Mouse (Mus musculus) liver, embryonic 12.5 days (tissue): ENCODE measurements around the gene Col16a1. TPM values are rescaled to one million over a fixed set of nuclear protein-coding genes. Genes with fewer than 3 reads are reported as not detected.

ENCODE experiments used
- ATAC-seq: fragments of 200-750 bp; cut with Nextera tagmentation; 2 replicates; pipeline ENCODE4 v1.8.0; 2017; ENCODE audit warnings: moderate number of reproducible peaks, mild to moderate bottlenecking, moderate library complexity
- H3K27ac ChIP-seq: fragments of 300-500 bp; sonication (generic); 2 replicates; pipeline ENCODE4 v1.5.1; 2016; ENCODE audit warnings: mild to moderate bottlenecking
- H3K27me3 ChIP-seq: fragments of 300-500 bp; sonication (generic); replicated peaks from 2 replicates; pipeline ENCODE4 v1.6.1; 2016; ENCODE audit warnings: mild to moderate bottlenecking, moderate library complexity
- H3K36me3 ChIP-seq: fragments of 300-500 bp; sonication (generic); 2 replicates; pipeline ENCODE4 v1.6.1; 2016; ENCODE audit warnings: mild to moderate bottlenecking, moderate library complexity
- H3K4me1 ChIP-seq: fragments of 300-500 bp; sonication (generic); 2 replicates; pipeline ENCODE4 v1.6.1; 2016
- H3K4me2 ChIP-seq: fragments of 300-500 bp; sonication (generic); 2 replicates; pipeline ENCODE4 v1.6.1; 2016; ENCODE audit warnings: mild to moderate bottlenecking, moderate library complexity
- H3K4me3 ChIP-seq: fragments of 300-500 bp; sonication (generic); 2 replicates; pipeline ENCODE4 v1.5.1; 2016; ENCODE audit warnings: mild to moderate bottlenecking, moderate library complexity
- H3K9ac ChIP-seq: fragments of 300-500 bp; sonication (generic); 2 replicates; pipeline ENCODE4 v1.6.1; 2016; ENCODE audit warnings: mild to moderate bottlenecking, moderate library complexity
- H3K9me3 ChIP-seq: fragments of 300-500 bp; sonication (generic); replicated peaks from 2 replicates; pipeline ENCODE4 v1.6.1; 2016; ENCODE audit warnings: mild to moderate bottlenecking, moderate library complexity
- WGBS: fragments of 180-500 bp; shearing (Covaris S2); methylation state at CpG from one replicate; pipeline ENCODE4 v1.1.7; 2016; ENCODE audit not compliant: insufficient replicate concordance; 5-methylcytosine and 5-hydroxymethylcytosine counted together
- polyA plus RNA-seq: library from polyadenylated mRNA; unstranded; fragments of >200 nt; fragmentation: Nextera tagmentation; extraction: Ambion mirVana; gene quantifications from 2 replicates; pipeline ENCODE4 v1.2.1, GENCODE M21; 2016

Col16a1 gene
- polyA plus RNA-seq, 1 experiment from 2014 or later: 4.2 TPM

DNA sequence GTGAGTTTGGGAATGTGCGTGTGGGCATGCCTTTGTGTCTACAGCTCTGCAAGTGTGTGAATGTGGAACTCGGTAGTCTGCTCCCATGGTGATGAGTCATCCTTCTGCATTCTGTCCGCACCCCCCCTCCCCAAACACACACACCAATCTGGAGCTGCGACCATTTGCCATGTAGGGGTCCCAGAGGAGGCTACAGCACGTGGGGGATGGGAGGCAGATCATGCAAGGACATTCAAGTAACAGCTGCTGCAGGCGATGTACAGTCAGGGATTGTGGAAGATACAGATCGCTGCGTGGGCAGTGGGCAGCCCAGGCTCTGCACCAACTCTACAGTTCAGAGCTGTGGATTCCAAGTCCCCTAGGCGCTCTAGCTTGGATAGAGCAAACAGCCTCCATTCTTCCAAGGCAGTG, 93.4 kb downstream of the Col16a1 start:
- Histone ChIP-seq H3K36me3 (no peaks in the 10 kb centered on the region), H3K4me1 (peaks cover 4% of the 10 kb centered on the region; the same call in 1 of the 2 replicates), H3K4me2 (no peak overlapping the region), H3K9ac (no peak overlapping the region), H3K27ac (no peak overlapping the region), H3K9me3 (no peaks in the 10 kb centered on the region), H3K4me3 (no peak overlapping the region), H3K27me3 (peaks cover 94% of the 10 kb centered on the region)
- no peak for ATAC-seq
- WGBS: 40% methylated on average over 9 of the region's 9 CpGs

DNA sequence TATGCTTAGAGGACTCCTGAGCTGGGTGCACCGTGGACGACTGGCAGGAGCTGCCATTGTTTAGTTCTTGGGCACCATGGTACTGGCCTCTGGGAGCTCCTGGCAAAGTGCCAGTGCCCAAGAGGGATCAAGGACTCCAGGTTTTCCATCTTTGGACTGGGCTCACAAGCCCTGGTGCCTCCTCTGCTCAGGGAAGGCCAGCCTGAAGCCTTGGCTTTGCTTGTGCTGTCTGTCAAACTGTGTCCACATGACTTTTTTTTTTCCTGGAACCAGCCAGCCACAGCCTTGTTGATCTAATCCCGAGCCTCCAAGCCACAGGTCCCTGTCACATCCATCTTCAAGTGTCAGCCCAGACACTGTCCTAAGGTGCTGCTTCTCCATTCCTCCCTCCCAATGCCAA, 94.1 kb downstream of the Col16a1 start:
- H3K9ac ChIP-seq: no peak overlapping the region
- H3K9me3 ChIP-seq: no peaks in the 10 kb centered on the region
- H3K4me1 ChIP-seq: peaks cover 4% of the 10 kb centered on the region; the same call in 1 of the 2 replicates
- ATAC-seq: no peak
- H3K27ac ChIP-seq: no peak overlapping the region
- peaks cover 90% of the 10 kb centered on the region for H3K27me3 ChIP-seq
- 54% methylated on average over 3 of the region's 3 CpGs for WGBS
- H3K4me2 ChIP-seq: no peak overlapping the region
- H3K4me3 ChIP-seq: no peak overlapping the region
- H3K36me3 ChIP-seq: no peaks in the 10 kb centered on the region

DNA sequence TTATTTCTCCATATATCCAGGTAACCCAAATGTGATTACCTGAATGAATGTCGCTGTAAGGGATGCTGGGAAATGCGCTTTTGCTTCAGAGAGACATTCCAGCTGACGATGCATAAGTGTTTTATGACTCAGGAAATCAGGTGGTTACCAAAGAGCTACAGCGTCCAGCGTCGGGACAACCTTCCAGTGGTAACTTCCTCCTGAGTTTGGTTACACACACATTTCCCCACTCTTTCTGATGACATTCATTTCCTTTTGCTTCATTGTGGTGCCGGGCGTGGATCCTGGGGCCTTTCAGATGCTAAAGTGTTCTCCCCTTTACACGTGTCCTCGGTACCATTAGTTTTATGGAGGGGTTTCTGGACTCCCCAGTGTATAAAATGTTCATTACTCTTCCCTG, 100.8 kb downstream of the Col16a1 start:
- Histone ChIP-seq H3K27ac (no peak overlapping the region), H3K4me3 (no peak overlapping the region), H3K36me3 (no peaks in the 10 kb centered on the region), H3K9ac (no peak overlapping the region), H3K4me1 (no peaks in the 10 kb centered on the region), H3K4me2 (no peak overlapping the region), H3K9me3 (no peaks in the 10 kb centered on the region), H3K27me3 (peaks cover 83% of the 10 kb centered on the region)
- 40% methylated on average over 10 of the region's 10 CpGs for WGBS
- ATAC-seq: no peak

Other genes starting within 250 kb of the Col16a1 start
- 229 and 244 TPM in 2 replicates for gene Ptp4a2, start 236.6 kb upstream of the Col16a1 start, polyA plus RNA-seq
- 0.04 TPM in 2 replicates for gene Spocd1, start 118.6 kb upstream of the Col16a1 start, polyA plus RNA-seq
- 0.17 and 0.92 TPM in 2 replicates for gene Adgrb2, start 63.0 kb upstream of the Col16a1 start, polyA plus RNA-seq
- 41.9 and 42.5 TPM in 2 replicates for gene Pef1, start 54.7 kb downstream of the Col16a1 start, polyA plus RNA-seq
- gene Hcrtr1, start 91.5 kb downstream of the Col16a1 start, polyA plus RNA-seq: 0.12 TPM in 1 of 2 replicates, not detected in the other
- 30.9 and 32.6 TPM in 2 replicates for gene Tinagl1, start 127.3 kb downstream of the Col16a1 start, polyA plus RNA-seq
- not detected in 2 replicates for gene Gm853, start 174.6 kb downstream of the Col16a1 start, polyA plus RNA-seq
- 1.7 and 3.1 TPM in 2 replicates for gene Serinc2, start 231.4 kb downstream of the Col16a1 start, polyA plus RNA-seq